Mouse (Mus musculus): Measurements from ENCODE around the gene Spout1. TPM values are rescaled to one million over a fixed set of nuclear protein-coding genes. Genes with fewer than 3 reads are reported as not detected.

The Spout1 gene
- polyA plus RNA-seq, 1 experiment from 2014 or later: 81.9 TPM

DNA sequence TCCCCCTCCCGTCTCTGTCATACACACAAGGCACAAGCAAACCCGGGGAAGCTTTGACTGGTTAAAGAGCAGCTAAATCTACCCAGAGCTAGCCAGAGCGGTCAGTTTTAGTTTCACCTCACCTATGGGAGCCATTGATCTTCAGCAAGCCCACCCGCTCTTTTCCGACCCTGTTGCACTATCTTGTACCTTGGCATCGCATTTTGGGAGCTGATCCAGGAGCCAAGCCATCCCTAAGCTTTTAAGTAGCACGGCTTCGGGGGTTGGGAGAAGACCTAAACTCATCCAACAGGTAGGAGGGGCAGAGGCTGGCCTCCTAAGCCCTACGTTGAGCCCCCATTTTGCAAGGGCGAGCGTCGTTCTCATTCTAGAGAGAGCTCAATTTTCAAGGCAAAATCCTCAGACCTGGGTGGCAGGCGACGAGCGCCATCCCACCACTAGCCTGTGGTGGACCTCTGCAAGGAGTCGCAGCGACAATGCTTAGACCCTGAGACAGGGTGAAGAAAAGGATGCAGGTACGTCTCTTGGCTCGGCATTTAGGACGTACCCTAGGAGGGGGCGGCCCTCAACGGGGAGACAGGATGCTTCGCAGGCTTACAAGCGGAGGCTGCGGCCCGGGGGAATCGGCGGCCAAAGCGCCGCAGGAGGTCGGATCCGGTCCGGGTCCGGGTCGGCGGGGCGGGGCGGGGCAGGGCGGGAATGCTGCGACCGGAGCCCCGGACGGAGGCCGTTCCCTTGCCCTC lies 54.4 kb downstream of the Spout1 start:
- Histone ChIP-seq H3K27me3 (no peaks in the 10 kb centered on the region), H3K4me2 (peak overlapping the region; percentile 91), H3K4me1 (peaks cover 24% of the 10 kb centered on the region), H3K9ac (peak overlapping the region; percentile 90), H3K4me3 (peak overlapping the region; percentile 78), H3K36me3 (peaks cover 15% of the 10 kb centered on the region), H3K27ac (peak overlapping the region; percentile 94), H3K9me3 (no peaks in the 10 kb centered on the region)
- peak; percentile 56 for ATAC-seq (ENCODE audit: insufficient number of reproducible peaks, insufficient read depth, low FRiP score, low TSS enrichment, low read depth)
- WGBS: 2% methylated on average over 44 of the region's 44 CpGs

Other genes starting within 250 kb of the Spout1 start
- 70.1 and 76.8 TPM in 2 replicates for gene Gle1, start 243.0 kb downstream of the Spout1 start, polyA plus RNA-seq (2015; fragmentation: Nextera tagmentation; extraction: Ambion mirVana)
- gene Sptan1, start 212.9 kb downstream of the Spout1 start, polyA plus RNA-seq (2015; fragmentation: Nextera tagmentation; extraction: Ambion mirVana): 74.3 and 78.3 TPM in 2 replicates
- gene Wdr34, start 129.6 kb downstream of the Spout1 start, polyA plus RNA-seq (2015; fragmentation: Nextera tagmentation; extraction: Ambion mirVana): 46.5 and 46.9 TPM in 2 replicates
- gene Set, start 121.1 kb downstream of the Spout1 start, polyA plus RNA-seq (2015; fragmentation: Nextera tagmentation; extraction: Ambion mirVana): 538 and 545 TPM in 2 replicates
- 7.6 and 11.4 TPM in 2 replicates for gene Pkn3, start 100.8 kb downstream of the Spout1 start, polyA plus RNA-seq (2015; fragmentation: Nextera tagmentation; extraction: Ambion mirVana)
- gene Zdhhc12, start 84.8 kb downstream of the Spout1 start, polyA plus RNA-seq (2015; fragmentation: Nextera tagmentation; extraction: Ambion mirVana): 24.0 and 25.3 TPM in 2 replicates
- gene Zer1, start 53.9 kb downstream of the Spout1 start, polyA plus RNA-seq (2015; fragmentation: Nextera tagmentation; extraction: Ambion mirVana): 12.7 and 13.5 TPM in 2 replicates
- 11.1 and 13.7 TPM in 2 replicates for gene Tbc1d13, start 44.7 kb downstream of the Spout1 start, polyA plus RNA-seq (2015; fragmentation: Nextera tagmentation; extraction: Ambion mirVana)
- 12.4 and 15.2 TPM in 2 replicates for gene Endog, start 7.0 kb downstream of the Spout1 start, polyA plus RNA-seq (2015; fragmentation: Nextera tagmentation; extraction: Ambion mirVana)
- 9.4 and 10.0 TPM in 2 replicates for gene Kyat1, start 27.4 kb upstream of the Spout1 start, polyA plus RNA-seq (2015; fragmentation: Nextera tagmentation; extraction: Ambion mirVana)
- 43.6 and 45.9 TPM in 2 replicates for gene Lrrc8a, start 59.3 kb upstream of the Spout1 start, polyA plus RNA-seq (2015; fragmentation: Nextera tagmentation; extraction: Ambion mirVana)
- 0.06 and 0.11 TPM in 2 replicates for gene Gm28035, start 62.1 kb upstream of the Spout1 start, polyA plus RNA-seq (2015; fragmentation: Nextera tagmentation; extraction: Ambion mirVana)
- 3.7 and 4.7 TPM in 2 replicates for gene Phyhd1, start 87.7 kb upstream of the Spout1 start, polyA plus RNA-seq (2015; fragmentation: Nextera tagmentation; extraction: Ambion mirVana)
- gene Gm28038, start 102.6 kb upstream of the Spout1 start, polyA plus RNA-seq (2015; fragmentation: Nextera tagmentation; extraction: Ambion mirVana): not detected in 2 replicates
- 29.0 and 30.5 TPM in 2 replicates for gene Dolk, start 107.9 kb upstream of the Spout1 start, polyA plus RNA-seq (2015; fragmentation: Nextera tagmentation; extraction: Ambion mirVana)
- 36.5 and 40.7 TPM in 2 replicates for gene Nup188, start 107.9 kb upstream of the Spout1 start, polyA plus RNA-seq (2015; fragmentation: Nextera tagmentation; extraction: Ambion mirVana)
- 84.8 and 85.8 TPM in 2 replicates for gene Sh3glb2, start 180.9 kb upstream of the Spout1 start, polyA plus RNA-seq (2015; fragmentation: Nextera tagmentation; extraction: Ambion mirVana)
- 23.9 and 27.7 TPM in 2 replicates for gene Miga2, start 185.8 kb upstream of the Spout1 start, polyA plus RNA-seq (2015; fragmentation: Nextera tagmentation; extraction: Ambion mirVana)
- 31.9 and 34.9 TPM in 2 replicates for gene Dolpp1, start 213.8 kb upstream of the Spout1 start, polyA plus RNA-seq (2015; fragmentation: Nextera tagmentation; extraction: Ambion mirVana)
- 22.5 and 25.0 TPM in 2 replicates for gene Crat, start 237.4 kb upstream of the Spout1 start, polyA plus RNA-seq (2015; fragmentation: Nextera tagmentation; extraction: Ambion mirVana)
- 150 and 163 TPM in 2 replicates for gene Ptpa, start 237.6 kb upstream of the Spout1 start, polyA plus RNA-seq (2015; fragmentation: Nextera tagmentation; extraction: Ambion mirVana)

All from embryonic facial prominence, embryonic 13.5 days (tissue).